Mouse (Mus musculus) thymus, adult 2 months (tissue): ENCODE results near the gene 2210016L21Rik.

Source experiments
- CTCF ChIP-seq: fragments of 200-500 bp; IDR thresholded peaks from 2 replicates; pipeline ENCODE4 v1.5.1; 2012; ENCODE audit warnings: mild to moderate bottlenecking, control low read depth, low read length, moderate library complexity, borderline replicate concordance; ENCODE audit not compliant: control insufficient read depth, poor library complexity, insufficient read depth; ENCODE audit errors: extremely low read depth
- POLR2A ChIP-seq: fragments of 200-500 bp; IDR thresholded peaks from 2 replicates; pipeline ENCODE4 v1.6.1; 2012; ENCODE audit warnings: mild to moderate bottlenecking, low read length, control low read depth, moderate library complexity; ENCODE audit not compliant: control insufficient read depth, poor library complexity, insufficient read depth; ENCODE audit errors: extremely low read depth

DNA sequence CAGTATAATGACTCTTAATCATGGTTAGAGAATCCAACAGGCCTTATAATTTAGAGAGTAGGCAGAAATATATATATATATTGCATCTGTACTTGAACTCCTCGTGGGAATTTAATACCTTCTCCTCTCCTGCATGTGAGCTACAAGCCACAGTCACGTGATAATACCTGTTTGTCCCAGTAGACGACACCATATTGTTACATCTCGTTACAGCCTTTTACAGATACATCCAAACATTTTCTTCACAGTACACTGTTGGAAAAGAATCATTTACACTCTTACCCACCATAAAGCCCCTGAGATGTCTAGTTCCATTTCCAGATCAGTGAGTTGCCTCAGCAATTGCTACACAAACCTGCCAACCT is 790 bp downstream of the 2210016L21Rik start:
- TF ChIP-seq POLR2A (no peak), CTCF (no peak)
